Mouse (Mus musculus): ENCODE data around the gene Efr3b. TPM values are rescaled to one million over a fixed set of nuclear protein-coding genes. Genes with fewer than 3 reads are reported as not detected.
"Not testable (repeated sequence)": the region's sequence is repeated elsewhere in the genome, so short reads cannot be mapped to it uniquely, and the experiment has no call there.

Gene Efr3b
- polyA plus RNA-seq, 1 experiment from 2014 or later, result 24.5 TPM

- H3K9ac ChIP-seq, result no peak overlapping the region
- no peak overlapping the region for H3K27ac ChIP-seq
- 94% methylated on average over 4 of the region's 4 CpGs for whole genome bisulfite sequencing
- H3K4me1 ChIP-seq, result no peaks in the 10 kb centered on the region
- ATAC-seq (ENCODE audit: low FRiP score), result no peak
- H3K36me3 ChIP-seq (replicated peaks), result peaks cover 48% of the 10 kb centered on the region
- no peaks in the 10 kb centered on the region for H3K9me3 ChIP-seq
- no peaks in the 10 kb centered on the region for H3K27me3 ChIP-seq
- H3K4me3 ChIP-seq (replicated peaks), result no peak overlapping the region
- no peak overlapping the region for H3K4me2 ChIP-seq
Measured at GRCm38 (mm10) chr12:3967196-3967595, 71.5 kb downstream of the Efr3b start.

DNA sequence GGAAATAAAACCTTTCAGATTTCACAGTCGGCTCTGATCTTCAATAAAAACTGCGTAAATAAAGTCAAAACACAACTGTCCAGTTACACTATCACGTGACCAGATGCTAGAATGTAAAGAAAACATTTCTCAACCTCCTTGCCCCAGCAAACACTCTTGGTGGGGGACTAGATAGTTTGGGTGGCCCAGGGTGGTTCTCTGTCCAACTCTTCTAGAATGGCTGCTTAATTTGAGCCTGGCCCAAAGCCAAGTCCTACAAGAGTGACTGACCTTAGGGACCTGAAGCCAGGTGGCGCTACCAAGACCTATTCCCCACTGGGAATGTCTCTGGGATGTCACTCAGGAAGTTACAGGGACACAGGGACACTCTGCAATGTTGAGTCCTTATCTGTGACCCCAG lies 78.2 kb downstream of the Efr3b start:
- Histone ChIP-seq H3K9ac (peak overlapping the region; percentile 75), H3K27ac (peak overlapping the region; percentile 91), H3K27me3 (peaks cover 22% of the 10 kb centered on the region), H3K36me3 (replicated peaks) (peaks cover 3% of the 10 kb centered on the region; the same call in 1 of the 2 replicates), H3K4me2 (peak overlapping the region; percentile 85), H3K4me1 (peaks cover 13% of the 10 kb centered on the region), H3K9me3 (no peaks in the 10 kb centered on the region), H3K4me3 (replicated peaks) (peak overlapping the region; percentile 67)
- no peak for ATAC-seq (ENCODE audit: low FRiP score)
- WGBS, result 56% methylated on average over 4 of the region's 4 CpGs

GRCm38 (mm10) chr12:3959791-3960543 lies 78.7 kb downstream of the Efr3b start:
- Histone ChIP-seq H3K9ac (peak overlapping the region; percentile 75), H3K27ac (peak overlapping the region; percentile 91), H3K4me2 (peak overlapping the region; percentile 85), H3K9me3 (no peaks in the 10 kb centered on the region), H3K27me3 (peaks cover 28% of the 10 kb centered on the region), H3K36me3 (replicated peaks) (no peaks in the 10 kb centered on the region), H3K4me3 (replicated peaks) (peak overlapping the region; percentile 67), H3K4me1 (peaks cover 13% of the 10 kb centered on the region)
- ATAC-seq (ENCODE audit: low FRiP score), result peak; percentile 98
- 4% methylated on average over 53 of the region's 53 CpGs for WGBS

DNA sequence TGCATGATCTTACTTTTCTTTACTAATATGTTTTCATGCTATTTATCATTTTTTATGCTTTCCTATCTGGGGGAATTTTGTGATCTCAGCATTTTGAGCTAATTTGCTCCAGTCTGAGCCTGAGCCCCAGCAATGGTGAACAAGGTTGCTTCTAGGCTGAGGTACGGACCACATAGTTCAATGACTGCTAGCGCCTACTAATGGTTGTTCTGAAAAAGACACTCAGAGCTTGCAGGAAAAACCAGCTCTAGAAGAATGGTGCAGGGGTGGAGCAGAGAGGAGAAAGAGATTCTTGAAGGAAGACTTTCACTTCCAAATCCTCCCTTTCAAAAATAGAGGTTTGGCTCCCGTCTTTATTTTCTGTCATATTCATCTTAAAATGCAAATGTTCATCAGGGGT lies 82.4 kb downstream of the Efr3b start:
- Histone ChIP-seq H3K27ac (no peak overlapping the region), H3K36me3 (replicated peaks) (no peaks in the 10 kb centered on the region), H3K27me3 (peaks cover 44% of the 10 kb centered on the region), H3K9me3 (no peaks in the 10 kb centered on the region), H3K4me2 (no peak overlapping the region), H3K4me1 (peaks cover 13% of the 10 kb centered on the region), H3K9ac (no peak overlapping the region), H3K4me3 (replicated peaks) (no peak overlapping the region)
- WGBS, result 20% methylated on average over 3 of the region's 3 CpGs
- ATAC-seq (ENCODE audit: low FRiP score), result no peak

GRCm38 (mm10) chr12:3955371-3955770 lies 83.3 kb downstream of the Efr3b start:
- peaks cover 9% of the 10 kb centered on the region for H3K4me1 ChIP-seq
- no peak overlapping the region for H3K4me2 ChIP-seq
- H3K9ac ChIP-seq, result no peak overlapping the region
- peaks cover 44% of the 10 kb centered on the region for H3K27me3 ChIP-seq
- no peaks in the 10 kb centered on the region for H3K36me3 ChIP-seq (replicated peaks)
- 26% methylated on average over 10 of the region's 10 CpGs for WGBS
- H3K9me3 ChIP-seq, result no peaks in the 10 kb centered on the region
- no peak for ATAC-seq (ENCODE audit: low FRiP score)
- H3K4me3 ChIP-seq (replicated peaks), result no peak overlapping the region
- H3K27ac ChIP-seq, result no peak overlapping the region

GRCm38 (mm10) chr12:3954651-3955050 lies 84.1 kb downstream of the Efr3b start, which contains the start of gene Pomc:
Gene Pomc (plus strand): TSS chr12:3954951.
- no peaks in the 10 kb centered on the region for H3K36me3 ChIP-seq (replicated peaks)
- no peak for ATAC-seq (ENCODE audit: low FRiP score)
- WGBS, result 22% methylated on average over 22 of the region's 22 CpGs

DNA sequence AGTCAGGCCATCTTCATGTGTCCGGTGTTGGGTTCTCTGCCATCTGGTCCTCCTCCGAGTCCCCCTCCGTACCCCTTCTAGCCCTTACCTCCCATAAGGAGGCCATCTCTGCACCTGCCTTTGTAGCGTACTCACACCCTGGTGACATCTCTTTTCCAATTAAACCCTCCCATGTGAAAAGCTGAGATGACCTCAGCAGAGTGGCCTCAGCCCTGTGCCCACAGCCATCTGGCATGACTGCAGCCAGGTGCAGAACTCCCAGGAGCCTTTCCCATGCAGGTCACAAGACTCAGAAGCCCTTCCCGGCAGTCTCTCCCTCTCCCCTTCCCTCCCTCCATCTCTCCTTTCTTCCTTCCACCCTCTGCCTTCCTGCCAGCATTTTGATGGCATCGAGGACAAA lies 91.2 kb downstream of the Efr3b start:
- no peaks in the 10 kb centered on the region for H3K9me3 ChIP-seq
- H3K36me3 ChIP-seq (replicated peaks), result no peaks in the 10 kb centered on the region
- 79% methylated on average over 6 of the region's 6 CpGs for WGBS

More at GRCm38 (mm10) chr12:3954651-3955050, 84.1 kb downstream of the Efr3b start, which contains the start of gene Pomc:
- Histone ChIP-seq H3K9me3 (no peaks in the 10 kb centered on the region), H3K9ac (no peak within 1 kb of the TSS), H3K27me3 (peaks cover 44% of the 10 kb centered on the region), H3K4me1 (peaks cover 5% of the 10 kb centered on the region), H3K27ac (no peak within 1 kb of the TSS), H3K4me3 (replicated peaks) (no peak within 1 kb of the TSS), H3K4me2 (no peak within 1 kb of the TSS)

GRCm38 (mm10) chr12:3944454-3945073 lies 94.2 kb downstream of the Efr3b start:
- no peak overlapping the region for H3K4me3 ChIP-seq (replicated peaks)
- no peak overlapping the region for H3K9ac ChIP-seq
- no peak overlapping the region for H3K4me2 ChIP-seq
- H3K27me3 ChIP-seq, result peaks cover 19% of the 10 kb centered on the region; the same call in 1 of the 2 replicates
- 40% methylated on average over 4 of the region's 4 CpGs for WGBS
- H3K9me3 ChIP-seq, result no peaks in the 10 kb centered on the region
- peaks cover 13% of the 10 kb centered on the region for H3K4me1 ChIP-seq
- H3K27ac ChIP-seq, result no peak overlapping the region
- no peaks in the 10 kb centered on the region for H3K36me3 ChIP-seq (replicated peaks)
- ATAC-seq (ENCODE audit: low FRiP score), result no peak

More for the DNA sequence above, 91.2 kb downstream of the Efr3b start:
- H3K27ac ChIP-seq, result no peak overlapping the region
- H3K27me3 ChIP-seq, result 0 out of 2 replicates have a peak, but pooled peaks cover 11% of the 10 kb centered on the region
- no peak overlapping the region for H3K9ac ChIP-seq
- H3K4me1 ChIP-seq, result peaks cover 7% of the 10 kb centered on the region
- no peak overlapping the region for H3K4me2 ChIP-seq
- ATAC-seq (ENCODE audit: low FRiP score), result no peak
- H3K4me3 ChIP-seq (replicated peaks), result no peak overlapping the region

DNA sequence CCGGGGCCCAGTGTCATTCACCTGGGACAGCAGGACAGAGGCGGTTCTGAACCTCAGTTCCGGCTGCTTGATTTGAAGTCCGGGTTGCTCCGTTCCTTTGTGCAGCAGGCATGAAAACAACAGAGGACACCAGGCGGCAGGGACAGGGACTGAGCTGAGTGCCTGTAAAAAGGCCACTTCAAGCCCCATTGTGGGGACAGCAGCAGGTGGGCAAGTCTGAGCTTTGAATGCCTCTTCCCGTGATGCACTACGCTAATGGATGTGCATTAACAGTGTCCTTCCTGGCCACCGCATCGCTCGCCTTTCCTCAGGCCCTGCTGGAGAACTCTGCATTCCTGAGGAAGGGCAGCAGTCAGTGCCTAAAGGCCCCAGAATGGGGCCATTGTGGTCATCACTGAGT lies 96.7 kb downstream of the Efr3b start:
- Histone ChIP-seq H3K36me3 (replicated peaks) (no peaks in the 10 kb centered on the region), H3K9me3 (no peaks in the 10 kb centered on the region), H3K27me3 (peaks cover 19% of the 10 kb centered on the region; the same call in 1 of the 2 replicates), H3K9ac (no peak overlapping the region), H3K27ac (no peak overlapping the region), H3K4me1 (peaks cover 11% of the 10 kb centered on the region), H3K4me3 (replicated peaks) (no peak overlapping the region), H3K4me2 (peak overlapping the region; percentile 17)
- no peak; the same call in 1 of the 2 replicates for ATAC-seq (ENCODE audit: low FRiP score)
- 4% methylated on average over 11 of the region's 11 CpGs for WGBS

DNA sequence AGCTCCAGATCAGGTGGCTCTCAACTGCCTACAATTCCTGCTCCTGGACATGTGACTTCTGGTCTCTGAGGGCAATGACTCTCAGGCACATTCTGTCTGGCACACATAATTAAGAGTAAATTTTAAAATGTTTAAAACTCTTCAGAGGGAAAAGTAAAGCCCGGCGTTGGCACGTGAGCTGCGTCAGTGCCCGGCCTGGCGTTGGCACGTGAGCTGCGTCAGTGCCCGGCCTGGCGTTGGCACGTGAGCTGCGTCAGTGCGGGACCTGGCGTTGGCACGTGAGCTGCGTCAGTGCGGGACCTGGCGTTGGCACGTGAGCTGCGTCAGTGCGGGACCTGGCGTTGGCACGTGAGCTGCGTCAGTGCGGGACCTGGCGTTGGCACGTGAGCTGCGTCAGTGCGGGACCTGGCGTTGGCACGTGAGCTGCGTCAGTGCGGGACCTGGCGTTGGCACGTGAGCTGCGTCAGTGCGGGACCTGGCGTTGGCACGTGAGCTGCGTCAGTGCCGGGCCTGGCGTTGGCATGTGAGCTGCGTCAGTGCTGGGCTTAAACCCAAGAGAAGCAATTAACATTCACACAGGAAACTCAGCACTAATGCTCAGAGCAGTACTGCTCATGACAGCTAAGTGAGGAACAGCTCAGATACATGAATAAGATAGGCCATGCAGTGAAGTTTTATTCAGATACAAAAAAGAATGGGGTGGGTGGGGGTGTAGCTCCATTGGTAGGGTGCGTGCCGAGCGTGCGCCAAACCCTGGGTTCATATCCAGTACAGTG lies 108.4 kb downstream of the Efr3b start:
- not testable (repeated sequence) for H3K27ac ChIP-seq; H3K9me3 ChIP-seq; H3K9ac ChIP-seq; ATAC-seq (ENCODE audit: low FRiP score); H3K4me3 ChIP-seq (replicated peaks); H3K36me3 ChIP-seq (replicated peaks); H3K4me1 ChIP-seq; H3K27me3 ChIP-seq; H3K4me2 ChIP-seq
- WGBS, result 92% methylated on average over 41 of the region's 47 CpGs

GRCm38 (mm10) chr12:3928841-3929240 lies 109.9 kb downstream of the Efr3b start:
- Histone ChIP-seq H3K4me3 (replicated peaks) (no peak overlapping the region), H3K27me3 (0 out of 2 replicates have a peak, but pooled peaks cover 5% of the 10 kb centered on the region), H3K36me3 (replicated peaks) (no peaks in the 10 kb centered on the region), H3K9ac (no peak overlapping the region), H3K4me2 (no peak overlapping the region), H3K4me1 (no peaks in the 10 kb centered on the region), H3K9me3 (no peaks in the 10 kb centered on the region), H3K27ac (no peak overlapping the region)
- ATAC-seq (ENCODE audit: low FRiP score), result no peak
- WGBS, result 77% methylated on average over 3 of the region's 3 CpGs

- ATAC-seq (ENCODE audit: low FRiP score), result no peak
Measured at GRCm38 (mm10) chr12:3926127-3926526, 112.6 kb downstream of the Efr3b start.

More at GRCm38 (mm10) chr12:3926127-3926526, 112.6 kb downstream of the Efr3b start:
- Histone ChIP-seq H3K27ac (no peak overlapping the region), H3K4me2 (no peak overlapping the region), H3K4me3 (replicated peaks) (no peak overlapping the region), H3K27me3 (0 out of 2 replicates have a peak, but pooled peaks cover 5% of the 10 kb centered on the region), H3K9ac (no peak overlapping the region), H3K4me1 (peaks cover 5% of the 10 kb centered on the region), H3K9me3 (no peaks in the 10 kb centered on the region), H3K36me3 (replicated peaks) (no peaks in the 10 kb centered on the region)
- 0% methylated on average over 1 of the region's 1 CpGs for WGBS

Measured in forebrain, embryonic 12.5 days (tissue).